Mouse (Mus musculus) R1 (cell line): ENCODE measurements around the gene Ccdc12.
A peak's percentile ranks its signal among the peaks of the same experiment; 100 is the strongest.

ENCODE experiments used
- DNase-seq: peaks from one replicate; pipeline ENCODE4 v3.0.0-alpha.2; 2018; ENCODE audit warnings: low read depth, low spot score

Ccdc12 gene

DNA sequence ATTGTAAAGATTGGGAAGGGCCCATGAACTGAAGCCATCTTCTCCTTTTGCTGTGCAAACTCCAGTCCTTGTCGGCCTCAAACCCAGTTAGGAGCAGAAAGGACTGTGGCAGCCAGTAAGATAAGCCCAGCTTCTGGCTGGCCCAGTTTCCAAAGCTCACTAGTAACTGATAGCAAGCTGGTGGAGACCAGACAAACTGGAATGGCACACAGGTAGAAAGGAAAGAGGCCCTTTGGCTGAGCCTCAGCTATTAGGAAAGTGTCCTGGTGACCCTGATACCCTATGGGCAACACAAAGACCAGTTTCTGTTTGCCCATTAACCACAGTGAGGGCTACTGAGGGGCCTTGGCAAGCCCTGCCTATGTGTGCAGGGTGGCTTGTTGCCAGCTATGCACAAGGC is 46.5 kb downstream of the Ccdc12 start:
- no peak for DNase-seq

DNA sequence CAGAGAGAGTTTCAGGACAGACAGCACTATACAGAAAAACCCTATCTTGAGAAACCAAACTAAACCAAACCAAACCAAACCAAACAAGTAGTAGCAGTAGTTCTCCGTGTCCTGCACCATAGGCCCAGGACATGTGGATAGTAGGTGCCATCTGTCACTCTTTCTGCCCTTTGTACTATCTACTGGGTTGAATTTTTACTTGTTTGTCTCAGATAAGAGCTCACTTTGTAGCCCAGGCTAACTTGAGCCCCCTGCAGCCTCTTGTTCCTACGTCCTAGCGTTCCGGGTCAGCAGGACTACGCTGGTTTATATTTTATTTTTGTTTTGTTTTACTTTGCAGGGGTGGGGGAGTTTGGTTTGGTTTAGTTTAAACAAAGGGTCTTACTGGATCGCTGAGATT is 47.6 kb downstream of the Ccdc12 start:
- DNase-seq = no peak

DNA sequence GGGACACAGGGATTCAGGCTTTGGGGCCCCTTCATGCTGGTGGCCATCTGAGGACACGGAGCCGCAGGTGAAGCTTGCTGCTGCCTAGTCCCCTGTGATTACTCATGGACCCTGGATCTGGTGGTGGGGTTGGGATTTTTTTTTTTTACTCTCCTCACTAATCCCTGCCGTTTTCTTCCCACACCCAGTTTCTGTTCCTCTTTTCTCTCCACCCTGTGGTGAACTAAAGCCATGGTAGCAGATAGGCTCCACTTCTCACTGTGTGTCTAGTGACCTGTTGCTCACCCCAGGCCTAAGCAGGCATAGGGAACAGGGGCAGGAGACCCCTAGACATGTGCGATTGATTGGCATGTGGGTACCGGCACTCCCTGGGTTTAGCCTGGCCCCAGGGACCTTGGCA is 50.5 kb downstream of the Ccdc12 start:
- no peak for DNase-seq

DNA sequence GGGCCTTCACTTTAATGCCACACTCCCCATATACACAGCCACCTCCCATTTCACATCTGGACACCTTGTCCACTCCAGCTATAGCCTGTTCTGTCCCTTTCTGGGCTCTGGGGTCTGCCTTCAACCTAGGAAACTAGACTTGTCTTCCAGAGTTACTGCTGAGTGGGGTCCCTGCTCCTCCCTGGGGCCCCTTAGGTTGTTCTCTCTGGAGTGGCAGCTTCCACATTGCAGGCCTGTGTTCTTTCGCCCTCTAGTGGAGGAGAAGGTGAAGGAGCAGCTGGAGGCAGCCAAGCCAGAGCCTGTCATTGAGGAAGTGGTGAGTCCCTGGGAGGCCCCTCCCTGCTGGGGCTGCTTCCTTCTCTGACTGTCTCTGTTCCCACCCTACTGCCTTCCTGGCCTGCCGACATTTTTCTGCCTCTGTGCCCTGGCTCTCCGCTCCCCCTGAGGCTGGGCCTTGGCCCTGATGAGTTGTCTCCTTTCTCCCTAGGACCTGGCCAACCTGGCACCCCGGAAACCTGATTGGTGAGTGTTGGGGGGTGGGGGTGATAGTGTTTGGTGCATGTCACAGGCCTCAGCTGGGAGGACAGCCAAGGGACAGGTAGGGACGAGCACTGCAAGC is 53.4 kb downstream of the Ccdc12 start:
- DNase-seq = peak; percentile 85

DNA sequence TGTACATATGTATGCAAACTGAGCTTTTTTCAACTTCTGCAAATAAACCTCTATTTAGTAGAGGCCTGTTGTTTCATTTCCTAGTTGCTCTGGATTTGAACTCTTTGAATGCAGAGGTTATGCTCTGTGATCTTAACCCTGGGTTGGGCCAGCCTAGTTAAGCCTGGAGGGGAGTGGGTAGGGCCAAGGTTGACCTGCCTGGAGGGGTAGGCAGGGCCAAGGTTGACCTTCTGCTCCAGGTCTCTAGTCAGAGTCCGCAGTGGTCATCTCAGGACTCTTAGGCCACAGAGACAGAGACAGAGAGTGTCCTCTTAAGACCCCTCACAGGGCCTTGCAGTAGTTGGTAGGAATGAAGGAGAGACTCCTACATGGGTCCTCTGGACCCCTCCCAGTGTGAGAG is 55.2 kb downstream of the Ccdc12 start:
- DNase-seq = no peak

DNA sequence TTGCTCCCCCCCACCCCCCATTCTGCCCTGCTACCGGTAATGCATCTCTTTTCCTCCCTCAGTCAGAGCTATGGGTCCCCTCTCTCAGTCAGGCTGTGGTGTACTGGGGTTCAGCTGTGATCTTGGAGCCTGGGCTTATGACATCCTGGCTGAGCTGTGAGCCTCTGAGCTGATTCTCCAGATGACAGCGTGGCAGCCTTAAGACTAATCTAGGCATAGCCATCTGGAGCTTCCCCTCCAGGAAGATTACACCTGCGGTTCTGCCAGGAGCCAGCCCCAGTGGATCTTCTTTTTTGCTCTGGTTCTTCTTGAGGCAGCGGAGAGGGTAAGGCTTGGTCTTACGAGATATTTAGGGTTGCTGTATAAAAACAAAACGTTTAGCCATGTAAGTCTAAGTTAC is 55.7 kb downstream of the Ccdc12 start:
- DNase-seq = no peak

DNA sequence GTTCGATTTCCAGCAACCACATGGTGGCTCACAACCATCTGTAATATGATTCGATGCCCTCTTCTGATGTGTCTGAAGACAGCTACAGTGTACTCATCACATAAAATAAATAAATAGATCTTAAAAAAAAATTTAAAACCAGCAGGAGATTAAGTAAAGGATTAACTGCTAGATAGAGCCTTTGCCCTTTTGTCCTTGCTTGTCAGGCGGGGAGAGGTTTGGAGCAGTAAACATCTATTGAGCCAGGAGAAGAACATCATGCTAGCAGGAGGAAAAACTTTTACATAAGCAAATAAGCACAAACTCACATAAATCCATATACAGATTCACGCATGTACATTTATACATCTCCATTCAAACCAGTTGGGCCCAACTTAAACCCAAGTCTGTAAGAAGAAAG is 56.2 kb downstream of the Ccdc12 start:
- DNase-seq = no peak

DNA sequence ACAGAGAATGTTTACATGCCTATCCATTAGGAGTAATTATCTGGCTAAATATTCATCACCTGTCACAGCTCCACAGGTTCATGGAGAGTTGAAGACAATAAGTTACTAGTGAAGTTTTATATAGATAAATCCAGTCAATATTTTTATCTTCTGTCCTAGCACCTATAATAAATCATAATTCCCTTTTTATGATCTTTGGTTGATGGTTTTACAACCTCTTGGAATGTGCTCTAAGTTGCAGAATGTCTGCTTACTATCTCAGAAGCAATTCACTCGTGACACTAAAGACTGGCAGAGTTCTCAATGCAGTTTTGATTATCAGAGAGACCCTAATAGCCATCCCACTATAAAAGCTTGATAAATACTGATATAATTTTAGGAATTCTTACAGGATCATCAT is 57.1 kb downstream of the Ccdc12 start:
- no peak for DNase-seq

DNA sequence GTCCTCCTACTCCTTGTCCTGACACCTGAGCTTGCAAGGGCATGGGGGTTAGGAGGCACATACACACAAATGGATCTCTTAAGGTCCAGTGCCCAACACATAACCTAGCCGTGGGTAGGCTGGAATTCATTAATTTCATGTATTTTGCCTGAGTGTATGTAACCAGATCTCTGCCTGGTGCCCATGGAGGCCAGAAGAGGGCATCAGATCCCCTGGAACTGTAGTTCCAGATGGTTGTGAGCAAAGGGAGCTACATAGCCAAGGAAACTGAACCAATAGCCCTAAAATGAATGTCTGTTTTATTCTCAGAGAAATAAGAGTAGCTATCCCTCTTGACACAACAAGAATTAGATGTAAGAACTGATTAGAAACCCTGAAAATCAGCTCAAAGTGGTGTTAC is 59.1 kb downstream of the Ccdc12 start:
- no peak for DNase-seq

DNA sequence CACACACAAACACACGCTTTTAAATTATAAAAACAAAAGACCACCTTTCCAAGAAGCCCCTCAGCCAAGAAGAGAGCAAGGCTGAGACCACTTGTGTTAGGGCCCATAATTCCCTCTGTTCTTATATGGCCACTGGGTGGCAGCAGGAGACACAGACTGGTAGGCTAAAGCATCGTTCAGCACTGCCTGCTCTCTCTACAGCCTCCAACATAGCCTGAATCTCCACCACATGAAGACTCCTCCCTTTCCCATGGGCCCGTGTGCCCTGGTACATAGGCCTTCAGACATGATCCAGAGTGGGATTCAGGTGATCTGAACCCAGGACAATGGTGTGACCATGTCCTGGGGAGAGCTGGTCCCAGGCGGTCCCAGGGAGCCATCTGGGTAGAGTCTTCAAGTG is 60.5 kb downstream of the Ccdc12 start:
- peak; percentile 65 for DNase-seq

DNA sequence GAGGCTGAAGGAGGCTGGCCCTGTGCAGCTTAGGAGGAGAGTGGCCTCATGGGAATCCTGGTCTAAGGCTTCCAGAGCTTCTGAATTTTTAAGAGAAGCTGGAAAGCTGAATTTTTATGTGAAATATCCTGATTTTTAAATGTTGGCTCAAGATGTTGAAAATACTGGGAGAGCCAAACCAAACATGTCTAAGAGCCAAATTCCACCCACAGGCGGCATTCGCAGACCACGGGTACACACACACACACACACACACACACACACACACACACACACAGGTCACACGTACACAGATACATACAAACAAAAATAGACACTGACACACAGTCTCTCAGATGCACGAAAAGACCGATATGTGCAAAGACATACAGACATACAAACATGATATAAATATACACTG is 61.8 kb downstream of the Ccdc12 start:
- DNase-seq = no peak

DNA sequence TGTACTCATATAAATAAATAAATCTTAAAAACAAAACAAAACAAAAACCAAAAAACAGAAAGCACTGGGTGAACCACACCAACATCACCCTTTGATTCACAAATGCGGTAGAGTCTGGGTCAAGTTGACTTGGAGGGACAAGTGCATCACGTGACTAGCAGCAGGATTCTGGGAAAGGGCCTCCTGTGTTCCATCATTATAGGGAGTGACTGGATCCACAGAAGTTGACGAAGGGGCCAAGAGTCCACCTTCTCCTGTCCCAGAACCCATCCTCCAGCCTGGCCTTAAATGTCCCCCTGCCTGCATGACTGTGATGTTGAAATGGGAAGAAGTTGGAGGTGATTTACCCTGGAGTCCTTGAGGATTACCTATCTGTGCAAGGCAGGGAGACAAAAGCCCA is 62.5 kb downstream of the Ccdc12 start:
- no peak for DNase-seq

DNA sequence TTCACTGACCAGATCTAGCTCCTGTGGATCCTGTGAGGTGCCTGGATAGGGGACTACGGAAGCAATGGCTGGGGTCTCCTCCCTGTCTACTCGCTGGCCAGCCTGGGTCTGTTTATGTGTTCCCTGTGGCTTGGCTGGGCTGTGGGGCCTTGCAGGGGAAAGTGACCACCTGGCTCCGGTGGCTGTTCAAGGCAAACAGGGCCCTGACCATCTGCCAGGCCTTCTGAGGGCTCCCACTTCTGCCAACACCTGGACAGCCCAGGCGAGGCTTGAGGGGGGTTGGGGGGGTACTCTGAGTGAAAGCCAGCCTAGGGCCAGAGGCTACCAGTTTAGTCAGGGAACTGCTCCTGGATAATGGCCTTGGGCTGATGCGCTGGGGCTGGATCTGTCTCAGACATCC is 63.7 kb downstream of the Ccdc12 start:
- no peak for DNase-seq

DNA sequence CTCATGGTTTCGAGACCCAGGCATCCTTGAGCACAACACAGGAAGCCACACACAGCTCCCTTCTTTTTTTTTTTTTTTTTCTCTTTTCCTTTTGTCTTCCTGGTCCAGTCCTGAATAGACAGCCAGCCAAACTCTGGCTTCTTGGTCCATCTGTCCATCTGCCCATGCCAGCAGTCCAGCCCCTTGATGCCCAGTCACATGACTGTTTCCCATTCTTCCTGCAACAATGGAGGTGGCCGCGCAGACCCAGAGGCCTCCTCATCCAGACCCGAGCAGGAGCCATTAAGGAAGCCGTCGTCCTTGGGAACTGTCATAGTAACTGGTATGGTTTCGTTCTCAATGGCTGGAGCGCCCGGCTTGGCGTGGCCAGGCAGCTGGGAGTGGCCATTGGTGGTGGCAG is 65.8 kb downstream of the Ccdc12 start:
- DNase-seq = no peak

DNA sequence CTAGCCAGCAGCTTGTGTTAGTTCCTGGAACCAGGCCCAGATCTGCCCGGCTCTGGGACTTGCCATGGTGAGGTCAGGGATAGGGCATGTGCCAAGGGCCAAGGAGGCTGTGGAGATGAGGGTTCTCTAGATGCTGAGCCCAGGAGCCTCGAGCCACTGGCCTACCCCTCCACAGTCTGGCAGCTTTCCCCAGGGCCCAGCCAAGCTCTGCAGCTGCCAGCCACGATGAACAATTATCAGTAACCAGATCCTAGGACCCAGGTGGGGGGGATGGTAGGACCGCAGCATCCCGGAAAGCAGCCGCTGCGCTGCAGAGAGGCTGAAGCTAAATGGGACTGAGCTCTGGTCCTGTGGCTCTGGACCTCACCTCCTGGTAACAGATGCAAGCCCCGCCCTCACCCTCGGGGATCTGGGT is 69.4 kb downstream of the Ccdc12 start:
- DNase-seq = no peak

DNA sequence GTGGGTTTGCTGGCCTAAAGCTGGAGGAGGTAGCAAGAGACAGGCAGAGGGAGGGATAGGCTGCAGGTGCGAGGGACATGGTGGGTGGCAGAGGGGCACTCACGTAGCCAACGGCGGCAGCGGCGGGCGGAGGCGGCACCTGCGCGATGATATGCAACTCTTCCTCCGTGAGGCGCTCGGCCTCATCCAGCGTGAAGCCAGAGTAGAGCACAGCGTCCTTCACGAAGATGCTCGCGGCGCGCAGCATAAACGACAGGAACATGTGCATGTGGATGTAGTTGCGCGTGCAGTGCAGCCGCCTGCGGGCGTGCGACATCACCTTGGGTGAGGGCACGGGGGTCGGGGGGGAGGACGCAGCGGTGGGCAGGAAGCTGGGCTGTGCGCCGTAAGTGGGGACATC is 70.6 kb downstream of the Ccdc12 start:
- DNase-seq = peak; percentile 30

DNA sequence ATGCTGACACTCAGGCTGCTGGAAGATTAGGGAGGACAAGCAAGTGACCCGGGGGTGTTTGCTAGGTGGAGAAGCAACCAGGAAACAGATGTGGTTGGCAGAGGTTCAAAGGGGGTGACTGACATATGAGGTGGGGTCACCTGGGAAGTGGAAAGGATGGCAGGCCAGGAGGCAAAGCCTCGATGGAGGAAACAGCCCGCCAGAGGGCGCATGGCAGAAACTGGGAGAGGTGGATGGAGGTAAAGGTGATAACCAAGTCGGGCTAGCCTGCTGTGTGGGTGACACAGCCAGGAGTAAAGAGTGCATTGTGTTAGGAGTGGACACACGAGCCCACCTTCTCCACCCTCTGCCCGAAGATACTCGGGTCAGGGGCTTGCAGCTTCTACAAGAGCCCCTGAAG is 73.5 kb downstream of the Ccdc12 start:
- peak; percentile 45 for DNase-seq

DNA sequence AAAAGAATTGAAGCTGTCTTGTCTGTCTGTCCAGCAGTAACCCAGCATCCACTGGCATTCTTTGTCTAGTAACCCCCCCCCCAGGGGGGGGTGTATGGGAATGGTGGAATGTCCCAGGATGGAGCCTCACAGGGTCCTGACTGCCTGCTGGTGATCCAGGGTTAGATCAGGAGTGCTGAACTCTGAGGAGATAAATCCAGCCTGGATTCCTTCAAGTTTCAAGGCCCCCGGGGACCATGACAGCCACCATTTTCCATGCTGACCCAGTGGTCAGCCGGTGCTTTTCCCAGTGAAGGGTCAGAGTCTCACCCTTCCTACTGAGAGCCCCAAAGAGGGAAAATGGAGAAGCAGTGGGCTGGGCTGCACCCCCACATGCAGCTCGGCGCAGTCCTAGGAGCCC is 75.6 kb downstream of the Ccdc12 start:
- DNase-seq = no peak

DNA sequence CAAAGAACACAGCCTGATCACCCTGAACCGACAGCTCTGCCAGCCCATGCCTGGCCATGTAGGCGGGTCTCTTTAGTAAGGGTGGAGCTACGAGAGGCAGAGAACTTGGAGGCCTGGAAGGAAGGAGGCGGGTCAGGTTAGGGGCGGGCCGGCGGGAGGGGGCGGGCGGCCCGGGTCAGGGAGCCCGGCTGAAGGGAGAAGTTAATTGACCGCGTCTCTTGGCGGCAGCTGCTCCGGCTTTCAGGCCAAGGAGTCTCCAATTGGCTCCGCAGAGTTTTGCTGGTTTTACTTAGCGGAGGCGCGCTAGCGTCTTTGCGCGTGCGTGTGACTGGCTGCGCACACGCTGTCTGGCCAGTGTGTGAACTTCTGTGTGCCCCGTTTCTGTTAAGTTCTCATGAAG is 76.3 kb downstream of the Ccdc12 start:
- DNase-seq = peak; percentile 93

DNA sequence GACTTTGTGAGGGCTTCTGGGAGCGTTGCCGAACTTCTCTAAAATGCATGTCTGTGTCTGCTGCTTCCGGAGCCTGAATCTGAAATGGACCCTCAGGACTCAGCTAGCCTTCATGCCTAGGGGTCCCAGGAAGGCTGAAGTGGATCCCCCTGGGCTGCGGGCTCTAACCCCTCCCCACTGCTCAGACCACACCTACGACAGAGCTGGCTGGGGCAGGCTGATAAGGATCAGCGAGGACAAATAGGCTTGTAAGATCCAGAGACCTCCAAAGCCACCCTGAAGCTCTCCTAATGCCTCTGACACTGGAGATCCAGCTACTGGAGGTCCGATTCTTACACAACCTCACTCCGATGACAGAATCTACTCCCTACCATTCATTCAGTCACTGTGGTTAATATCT is 76.8 kb downstream of the Ccdc12 start:
- DNase-seq = no peak

DNA sequence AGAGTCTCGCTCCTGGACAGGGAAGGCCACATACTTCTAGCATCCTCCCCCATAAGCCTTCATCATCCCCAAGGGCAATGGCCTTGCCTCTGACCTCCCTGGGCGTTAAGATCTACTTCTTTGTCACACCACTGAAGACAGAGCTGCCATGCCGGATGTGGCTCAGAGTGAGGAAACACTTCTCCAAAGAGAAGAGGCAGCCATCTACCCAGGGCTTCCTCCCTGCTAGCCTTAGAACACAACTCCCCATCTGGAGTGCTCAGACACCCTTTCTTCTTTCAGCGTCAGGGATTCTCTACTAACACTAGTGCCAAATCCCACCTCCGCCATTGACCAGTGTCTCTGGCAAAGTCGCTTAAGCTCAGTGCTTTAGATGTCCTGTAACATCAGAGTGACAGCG is 77.9 kb downstream of the Ccdc12 start:
- no peak for DNase-seq

DNA sequence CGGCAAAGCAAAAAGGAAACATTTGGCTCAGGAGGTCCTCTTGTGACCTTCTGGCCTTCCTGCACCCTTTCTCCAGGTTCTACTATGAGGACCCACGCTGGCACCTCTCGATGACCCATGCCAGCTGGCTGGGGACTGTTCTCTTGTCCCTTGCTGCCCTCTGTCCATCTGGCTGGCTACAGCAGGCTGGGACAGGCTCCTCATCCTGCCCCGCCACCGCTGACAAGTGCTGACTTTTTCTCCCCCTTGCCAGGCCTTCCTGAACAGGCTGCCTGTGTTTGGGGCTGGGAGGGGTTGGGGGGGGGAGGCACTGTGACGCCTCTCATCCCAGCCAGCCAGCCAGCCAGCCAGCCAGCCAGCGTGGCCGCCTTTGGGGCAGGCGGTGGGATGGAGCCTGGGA is 80.1 kb downstream of the Ccdc12 start:
- DNase-seq = no peak

DNA sequence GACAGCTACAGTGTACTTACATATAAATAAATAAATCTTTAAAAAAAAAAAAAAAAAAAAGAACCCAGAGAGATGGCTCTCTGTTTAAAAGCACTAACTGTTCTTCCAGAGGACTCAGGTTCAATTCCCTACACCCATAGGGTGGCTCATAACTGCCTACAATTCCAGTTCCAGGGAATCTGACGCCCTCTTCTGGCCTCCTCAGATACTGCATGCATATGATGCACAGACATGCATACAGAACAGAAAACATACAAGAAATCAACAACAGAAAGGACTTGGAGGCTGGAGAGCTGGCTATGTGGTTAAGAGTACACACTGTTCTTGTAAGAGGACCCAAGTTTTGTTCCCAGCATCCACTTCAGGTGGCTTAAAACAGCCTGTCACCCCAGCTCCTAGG is 81.8 kb downstream of the Ccdc12 start:
- DNase-seq = peak; percentile 76

DNA sequence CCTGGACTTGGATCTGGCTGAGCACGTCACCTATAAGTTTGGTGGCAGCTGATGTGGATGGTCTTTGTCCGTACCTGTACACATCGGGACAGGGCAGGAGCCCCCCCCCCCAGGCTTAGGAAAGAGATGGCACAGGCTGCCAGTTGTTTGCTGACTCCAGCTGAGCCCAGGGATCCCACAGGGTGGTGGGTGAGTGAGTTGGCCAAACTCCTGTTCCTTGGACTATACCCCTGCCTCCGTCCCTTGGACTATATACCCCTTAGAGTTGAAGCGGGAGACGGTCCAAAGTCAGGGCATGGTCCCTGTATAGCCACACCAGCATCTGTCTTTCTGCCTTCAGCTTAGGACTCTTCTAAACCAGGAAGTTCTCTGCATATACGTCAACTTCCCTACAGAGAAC is 83.7 kb downstream of the Ccdc12 start:
- no peak for DNase-seq
